Mouse (Mus musculus): ENCODE results near the gene Exosc8. TPM values are rescaled to one million over a fixed set of nuclear protein-coding genes. Genes with fewer than 3 reads are reported as not detected.

Exosc8 gene
- polyA plus RNA-seq, 1 experiment from 2014 or later: 101 TPM

Other genes starting within 250 kb of the Exosc8 start
- 74.2 and 87.7 TPM in 2 replicates for gene Supt20, start 42.6 kb downstream of the Exosc8 start, polyA plus RNA-seq (2014; fragmentation: Nextera tagmentation; extraction: Ambion mirVana)
- gene Gm21958, start 21.0 kb downstream of the Exosc8 start, polyA plus RNA-seq (2014; fragmentation: Nextera tagmentation; extraction: Ambion mirVana): 1.1 TPM in 1 of 2 replicates, not detected in the other
- gene Alg5, start 146 bp upstream of the Exosc8 start, polyA plus RNA-seq (2014; fragmentation: Nextera tagmentation; extraction: Ambion mirVana): 55.8 and 60.2 TPM in 2 replicates
- gene Smad9, start 20.2 kb upstream of the Exosc8 start, polyA plus RNA-seq (2014; fragmentation: Nextera tagmentation; extraction: Ambion mirVana): 0.17 and 0.30 TPM in 2 replicates
- gene Rfxap, start 72.4 kb upstream of the Exosc8 start, polyA plus RNA-seq (2014; fragmentation: Nextera tagmentation; extraction: Ambion mirVana): 40.7 and 43.8 TPM in 2 replicates
- 1.4 and 1.5 TPM in 2 replicates for gene Sertm1, start 180.5 kb upstream of the Exosc8 start, polyA plus RNA-seq (2014; fragmentation: Nextera tagmentation; extraction: Ambion mirVana)

Measured in forebrain, embryonic 14.5 days (tissue).